Mouse (Mus musculus) urinary bladder, postnatal 25 days (tissue): ENCODE measurements around the gene Galr3.
"Not testable (repeated sequence)": the region's sequence is repeated elsewhere in the genome, so short reads cannot be mapped to it uniquely, and the experiment has no call there.

ENCODE experiments used
- DNase-seq: peaks from one replicate; pipeline ENCODE4 v3.0.0; 2022; ENCODE audit warnings: low spot score

Gene Galr3

DNA sequence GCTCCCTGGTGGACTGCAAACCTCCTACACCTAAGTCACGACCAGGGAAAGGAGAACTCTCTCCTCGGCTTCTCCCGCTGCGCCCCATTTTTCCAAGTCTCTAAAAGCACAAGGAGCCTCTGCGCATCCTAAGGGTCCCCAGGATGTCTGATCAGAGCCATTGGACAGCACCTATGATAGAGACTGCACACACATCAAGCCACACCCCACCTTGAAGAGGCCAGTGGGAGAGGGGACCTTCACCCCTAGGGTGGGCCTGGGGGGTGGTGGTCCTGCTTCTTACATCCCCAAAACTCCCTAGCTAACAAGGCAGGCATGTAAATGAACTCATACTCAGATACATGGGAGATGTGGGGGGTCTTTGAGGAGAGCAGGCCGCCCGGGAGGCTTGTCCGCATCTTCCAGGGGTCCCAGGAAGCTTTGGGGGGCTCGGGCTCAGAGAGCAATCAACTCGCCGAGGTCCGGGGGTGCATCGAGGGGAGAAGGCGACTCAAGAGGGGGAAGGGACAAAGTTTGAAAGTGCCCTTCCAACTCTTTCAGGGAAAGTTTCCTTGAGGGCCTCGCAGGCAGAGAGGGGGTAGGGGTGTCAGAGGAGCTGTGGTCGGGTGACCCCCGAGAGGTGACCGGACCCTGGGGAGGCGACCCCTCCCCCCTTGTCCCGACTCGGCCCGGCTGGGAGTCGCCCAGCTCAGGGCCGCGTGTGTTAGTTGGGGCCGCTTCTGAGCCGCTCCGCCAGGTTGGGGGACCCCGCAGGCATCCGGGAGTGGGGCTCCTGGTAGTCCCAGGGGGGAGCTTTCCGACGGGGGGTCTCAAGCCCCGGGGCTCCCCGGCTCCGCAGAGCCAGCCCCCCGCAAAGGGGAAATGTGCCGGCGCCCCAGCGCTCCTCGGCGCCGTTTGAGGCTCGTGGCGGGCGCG lies 14.1 kb upstream of the Galr3 start:
- no peak for DNase-seq

DNA sequence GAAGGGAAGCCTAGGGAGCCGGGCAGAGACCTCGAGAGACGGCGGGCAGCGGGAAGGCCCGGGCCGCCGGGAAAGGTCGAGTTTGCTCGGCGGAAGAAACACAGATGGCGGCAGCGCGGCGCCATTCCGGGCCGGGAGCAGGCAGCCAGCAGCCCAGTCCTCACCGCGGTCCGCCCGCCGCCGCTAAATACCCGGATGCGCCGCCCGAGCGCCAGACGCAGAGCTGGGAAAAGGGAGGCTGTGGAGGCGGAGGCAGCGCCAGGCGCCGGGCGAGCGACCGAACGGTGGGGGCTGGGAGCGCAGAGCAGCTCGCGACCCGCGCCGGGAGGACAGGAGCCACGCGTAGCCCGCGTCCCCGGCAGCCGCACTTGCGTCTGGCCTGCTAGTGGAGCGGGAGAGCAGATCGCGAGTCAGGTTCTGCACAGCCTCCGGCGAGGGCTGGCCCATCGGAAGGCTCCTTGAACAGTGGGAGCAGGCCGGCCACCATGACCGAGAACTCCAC lies 13.4 kb upstream of the Galr3 start, which contains the start of gene H1f0:
H1f0 (plus strand) TSS at position 214 of the 502 bp plus-strand sequence.
- peak; percentile 95 for DNase-seq

DNA sequence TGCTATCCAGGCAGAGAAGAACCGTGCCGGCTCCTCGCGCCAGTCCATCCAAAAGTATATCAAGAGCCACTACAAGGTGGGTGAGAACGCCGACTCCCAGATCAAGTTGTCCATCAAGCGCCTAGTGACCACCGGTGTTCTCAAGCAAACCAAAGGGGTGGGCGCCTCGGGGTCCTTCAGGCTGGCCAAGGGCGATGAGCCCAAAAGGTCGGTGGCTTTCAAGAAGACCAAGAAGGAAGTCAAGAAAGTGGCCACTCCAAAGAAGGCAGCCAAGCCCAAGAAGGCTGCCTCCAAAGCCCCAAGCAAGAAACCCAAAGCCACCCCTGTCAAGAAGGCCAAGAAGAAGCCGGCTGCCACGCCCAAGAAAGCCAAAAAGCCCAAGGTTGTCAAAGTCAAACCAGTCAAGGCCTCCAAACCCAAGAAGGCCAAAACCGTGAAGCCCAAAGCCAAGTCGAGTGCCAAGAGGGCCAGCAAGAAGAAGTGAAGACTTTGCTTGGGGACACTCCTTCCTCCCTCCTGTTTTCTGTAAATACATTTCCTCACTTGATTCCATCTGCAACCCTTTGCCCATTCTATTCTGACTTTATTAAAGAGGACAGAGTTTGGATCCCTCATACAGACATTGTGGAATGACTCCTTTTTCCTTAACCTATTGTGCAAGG lies 12.7 kb upstream of the Galr3 start:
- no peak for DNase-seq

DNA sequence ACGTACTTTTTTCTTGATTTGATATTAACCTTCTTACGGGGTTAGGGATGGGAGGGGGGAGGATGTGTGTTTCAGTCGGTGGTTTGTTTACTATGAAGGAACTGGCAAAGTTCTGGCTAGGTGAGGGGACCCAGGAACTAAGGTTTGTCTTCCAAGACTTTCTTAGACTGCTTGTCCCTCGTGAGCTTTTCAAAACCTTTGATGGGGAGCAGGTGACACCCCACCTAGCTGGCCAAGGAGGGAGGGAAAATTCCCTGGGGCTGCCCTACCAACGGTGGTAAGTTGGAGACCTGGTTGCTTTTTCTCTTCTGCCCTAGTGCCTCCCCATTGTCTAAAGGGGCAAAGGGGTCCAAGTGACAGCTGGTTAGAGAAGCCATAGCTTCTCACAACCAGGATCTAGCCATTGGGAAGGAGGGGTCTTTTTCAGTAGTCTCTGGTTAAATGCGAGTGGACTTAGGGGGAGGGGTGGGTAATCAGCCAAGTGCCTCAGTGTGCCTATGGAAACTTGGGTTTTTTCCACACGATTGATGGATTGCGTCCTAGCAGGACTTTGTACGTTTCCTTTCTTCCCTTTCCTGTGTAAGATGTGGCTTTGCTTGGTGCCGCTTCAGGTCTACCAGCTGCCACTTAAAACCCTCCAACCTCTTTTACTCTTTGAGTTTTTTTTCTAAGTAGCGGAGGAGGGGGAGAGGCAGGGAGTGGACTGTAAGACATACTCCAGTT lies 12.0 kb upstream of the Galr3 start:
- DNase-seq: no peak

DNA sequence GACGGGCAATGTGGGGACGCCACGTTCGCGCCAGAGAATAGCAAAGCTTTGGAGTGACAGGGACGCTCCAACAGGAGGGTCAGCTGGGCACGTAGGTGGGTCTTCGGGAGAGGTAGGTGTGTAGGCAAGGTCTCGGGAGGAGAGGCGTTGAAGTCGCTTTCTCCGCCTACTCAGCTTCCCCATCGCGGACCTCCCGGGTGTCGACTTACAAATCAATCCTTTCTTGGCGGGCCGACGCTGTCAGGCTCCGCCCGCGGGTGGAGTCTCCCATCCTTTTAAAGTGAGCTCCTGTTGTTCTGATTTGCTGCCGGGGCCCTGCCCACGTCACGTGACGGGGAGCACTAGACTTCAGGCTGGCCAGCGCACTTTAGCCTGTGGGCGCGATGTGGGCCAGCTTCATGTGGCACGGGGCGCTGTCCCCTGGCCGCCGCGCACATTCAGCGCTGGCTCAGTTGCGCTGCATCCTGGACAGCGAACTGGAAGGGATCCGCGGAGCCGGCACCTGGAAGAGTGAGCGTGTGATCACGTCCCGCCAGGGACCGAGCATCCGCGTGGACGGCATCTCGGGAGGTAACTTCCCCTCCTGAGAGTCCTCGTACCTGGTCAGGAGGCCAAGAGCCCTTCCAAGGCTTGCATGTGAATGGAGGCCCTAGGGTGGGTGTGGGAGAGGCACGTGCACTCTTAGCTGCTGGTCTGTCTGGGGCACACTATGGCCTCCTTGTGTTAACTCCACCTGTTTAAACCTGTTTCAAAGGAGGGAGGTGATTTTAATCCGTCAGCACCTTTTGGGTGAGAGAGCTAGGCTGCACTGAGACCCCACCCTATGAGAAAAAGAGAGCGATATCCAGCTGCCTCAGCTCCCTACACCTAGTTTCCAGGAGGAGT lies 10.9 kb upstream of the Galr3 start:
- peak; percentile 79 for DNase-seq

DNA sequence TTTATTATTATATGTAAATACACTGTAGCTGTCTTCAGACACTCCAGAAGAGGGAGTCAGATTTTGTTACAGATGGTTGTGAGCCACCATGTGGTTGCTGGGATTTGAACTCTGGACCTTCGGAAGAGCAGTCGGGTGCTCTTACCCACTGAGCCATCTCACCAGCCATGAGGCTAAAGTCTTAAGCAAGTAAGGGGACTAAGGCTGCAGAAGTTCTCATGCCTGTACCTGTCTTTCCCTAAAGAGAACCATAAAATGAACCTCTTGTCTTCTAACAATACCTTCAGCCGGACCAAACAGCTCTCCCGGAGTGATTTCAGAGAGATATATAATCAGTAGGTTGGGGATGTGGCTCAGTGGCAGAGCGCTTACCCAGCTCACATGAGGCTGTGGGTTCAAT lies 9.8 kb upstream of the Galr3 start:
- not testable (repeated sequence) for DNase-seq

DNA sequence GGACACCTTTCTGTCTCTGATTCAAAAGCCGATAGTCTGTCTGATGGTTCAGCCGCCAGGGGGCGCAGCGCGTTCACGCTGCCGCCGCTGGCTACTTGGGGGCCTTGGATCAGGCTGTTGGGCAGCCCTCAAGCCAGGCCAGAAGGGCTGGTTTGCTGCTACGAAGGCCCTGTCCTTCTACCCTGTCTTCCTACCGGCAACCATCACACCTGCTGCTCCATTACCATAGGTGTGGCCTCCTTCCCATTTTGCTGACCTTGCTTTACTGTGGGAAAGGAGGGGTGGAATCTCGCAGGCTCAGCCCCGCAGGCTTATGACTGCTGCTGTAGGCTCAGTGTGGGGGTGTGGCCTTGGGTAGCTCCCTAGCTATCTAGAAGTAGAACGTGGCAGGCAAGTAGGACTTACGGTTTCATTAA lies 3.8 kb upstream of the Galr3 start:
- DNase-seq: peak; percentile 80

DNA sequence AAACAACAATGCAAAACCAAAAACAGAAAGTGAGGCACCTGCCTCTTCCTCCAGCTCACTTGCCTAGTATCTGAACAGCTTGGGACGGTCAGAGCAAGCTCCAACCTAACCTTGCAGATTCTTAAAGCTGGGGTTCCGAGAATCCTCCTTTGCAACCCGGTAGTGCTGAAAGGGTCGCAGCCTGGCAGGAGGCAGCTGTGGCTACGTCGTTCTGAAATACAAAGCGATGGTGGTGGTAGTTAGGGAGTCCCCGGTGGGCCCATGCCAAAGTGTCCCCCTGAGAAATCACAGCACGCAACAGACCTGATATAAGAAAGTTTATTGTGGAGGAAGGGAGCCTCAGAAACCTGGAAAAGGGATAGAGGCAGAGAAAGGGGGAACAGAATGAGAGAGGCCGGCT lies 3.4 kb upstream of the Galr3 start:
- DNase-seq: no peak

DNA sequence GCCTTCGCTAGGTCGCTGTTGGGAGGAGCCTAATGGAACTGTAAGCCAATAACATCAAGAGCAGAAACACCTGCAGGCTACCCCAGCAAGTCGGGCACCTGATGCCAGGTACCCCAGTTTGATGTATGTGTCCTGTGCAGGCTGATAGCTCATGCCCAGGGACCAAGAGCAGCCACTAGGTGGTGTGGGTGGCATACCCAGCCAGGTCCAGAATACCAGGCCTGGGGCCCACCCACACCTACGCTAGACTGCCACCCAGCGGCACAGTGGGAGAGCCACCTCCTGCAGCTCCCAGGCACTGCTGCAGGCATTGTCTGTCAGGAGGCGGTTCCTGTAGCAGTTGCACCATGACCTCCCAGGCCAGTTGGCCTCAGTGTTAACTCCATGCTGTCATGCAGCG lies 2.8 kb upstream of the Galr3 start:
- peak; percentile 76 for DNase-seq

DNA sequence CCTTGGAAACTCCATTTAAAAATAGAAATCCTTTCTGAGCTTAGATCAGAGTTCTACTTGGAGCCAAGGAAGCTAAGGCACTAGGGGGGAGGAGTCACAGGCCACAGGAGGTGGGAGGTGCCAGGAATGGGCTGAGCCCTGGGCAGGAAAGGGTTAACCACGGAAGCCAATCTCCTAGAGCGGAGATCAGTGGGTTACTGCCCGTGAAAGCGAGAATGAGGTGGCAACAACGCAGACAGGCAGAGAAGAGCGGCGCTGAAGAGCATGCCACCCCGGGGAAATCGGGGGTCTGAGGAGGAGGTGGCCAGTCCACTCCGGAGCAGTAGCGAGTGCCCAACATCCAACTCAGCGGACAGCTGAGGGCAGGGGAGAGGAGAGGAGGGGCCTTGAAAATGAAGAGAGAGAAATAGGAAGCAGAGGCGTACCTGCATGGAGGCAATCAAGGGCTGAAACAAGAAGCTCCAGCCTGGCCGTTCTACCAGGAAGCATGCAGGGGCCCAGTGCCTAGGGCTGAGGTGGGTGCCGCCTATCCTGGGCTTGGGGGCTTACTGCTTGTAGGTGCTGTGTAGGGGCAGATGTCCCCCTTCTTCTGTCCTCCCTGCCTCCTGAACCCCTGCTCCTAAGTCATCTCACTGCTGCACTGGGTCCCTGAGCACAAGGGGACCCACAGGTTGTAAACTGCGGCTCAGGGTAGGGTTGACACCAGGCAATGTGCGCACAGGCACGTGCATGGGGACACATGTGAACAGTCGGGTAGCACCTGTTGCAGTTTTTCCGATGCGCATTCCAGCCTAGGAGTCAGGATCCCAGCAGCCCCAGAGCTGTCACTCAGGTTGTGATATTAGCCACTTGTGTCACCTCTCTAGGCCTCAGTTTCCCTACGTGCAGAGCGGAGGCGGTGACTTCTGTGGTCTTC lies 926 bp upstream of the Galr3 start:
- DNase-seq: no peak

DNA sequence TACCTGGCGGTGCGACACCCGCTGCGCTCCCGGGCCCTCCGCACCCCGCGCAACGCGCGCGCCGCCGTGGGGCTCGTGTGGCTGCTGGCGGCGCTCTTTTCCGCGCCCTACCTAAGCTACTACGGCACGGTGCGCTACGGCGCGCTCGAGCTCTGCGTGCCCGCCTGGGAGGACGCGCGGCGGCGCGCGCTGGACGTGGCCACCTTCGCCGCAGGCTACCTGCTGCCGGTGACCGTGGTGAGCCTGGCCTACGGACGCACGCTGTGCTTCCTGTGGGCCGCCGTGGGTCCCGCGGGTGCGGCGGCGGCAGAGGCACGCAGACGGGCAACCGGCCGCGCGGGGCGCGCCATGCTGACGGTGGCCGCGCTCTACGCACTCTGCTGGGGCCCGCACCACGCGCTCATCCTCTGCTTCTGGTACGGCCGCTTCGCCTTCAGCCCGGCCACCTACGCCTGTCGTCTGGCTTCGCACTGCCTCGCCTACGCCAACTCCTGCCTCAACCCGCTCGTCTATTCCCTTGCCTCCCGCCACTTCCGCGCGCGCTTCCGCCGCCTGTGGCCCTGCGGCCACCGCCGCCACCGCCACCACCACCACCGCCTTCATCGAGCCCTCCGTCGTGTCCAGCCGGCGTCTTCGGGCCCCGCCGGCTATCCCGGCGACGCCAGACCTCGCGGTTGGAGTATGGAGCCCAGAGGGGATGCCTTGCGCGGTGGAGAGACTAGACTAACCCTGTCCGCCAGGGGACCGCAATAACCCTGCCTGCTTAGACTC lies 1.2 kb downstream of the Galr3 start:
- no peak for DNase-seq

DNA sequence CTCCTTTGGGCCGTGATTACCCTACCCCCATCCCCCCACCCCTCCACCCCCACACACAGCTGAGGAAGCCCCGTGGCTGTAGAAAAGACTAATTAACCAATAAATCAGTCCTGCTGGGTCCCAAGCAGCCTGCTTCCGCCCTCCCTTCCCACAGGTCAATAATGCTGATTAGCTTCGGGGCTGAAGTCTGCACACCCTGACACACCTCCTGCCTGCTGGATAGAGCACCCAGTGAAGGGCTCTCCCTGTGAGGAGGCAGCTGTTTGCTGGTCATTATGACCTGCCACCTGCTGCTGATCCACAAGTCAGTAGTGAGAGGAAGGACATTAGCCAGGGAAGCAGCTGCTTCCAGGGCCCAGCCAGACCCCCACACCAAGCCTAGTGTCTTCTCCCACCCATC lies 3.2 kb downstream of the Galr3 start:
- no peak for DNase-seq

DNA sequence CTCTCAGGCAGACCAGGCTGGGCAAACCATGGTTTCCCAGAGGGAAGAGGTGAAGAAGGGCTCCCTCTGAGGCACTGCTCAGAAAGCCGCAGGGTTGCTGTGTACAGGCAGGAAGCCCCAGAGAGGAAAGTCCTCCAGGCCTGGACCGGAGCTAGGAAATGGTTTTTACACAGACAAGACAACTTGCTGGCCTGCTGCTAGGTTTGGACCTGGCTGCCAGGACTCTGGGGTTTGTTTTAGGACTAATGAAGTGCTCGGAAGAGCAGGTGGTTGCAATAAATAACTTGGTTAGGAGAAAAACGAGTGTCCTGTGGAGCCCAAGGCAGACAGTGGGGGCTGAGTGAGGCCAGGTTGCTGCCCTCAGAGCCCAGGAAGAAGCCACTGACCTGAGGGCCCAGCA lies 6.5 kb downstream of the Galr3 start:
- DNase-seq: no peak

DNA sequence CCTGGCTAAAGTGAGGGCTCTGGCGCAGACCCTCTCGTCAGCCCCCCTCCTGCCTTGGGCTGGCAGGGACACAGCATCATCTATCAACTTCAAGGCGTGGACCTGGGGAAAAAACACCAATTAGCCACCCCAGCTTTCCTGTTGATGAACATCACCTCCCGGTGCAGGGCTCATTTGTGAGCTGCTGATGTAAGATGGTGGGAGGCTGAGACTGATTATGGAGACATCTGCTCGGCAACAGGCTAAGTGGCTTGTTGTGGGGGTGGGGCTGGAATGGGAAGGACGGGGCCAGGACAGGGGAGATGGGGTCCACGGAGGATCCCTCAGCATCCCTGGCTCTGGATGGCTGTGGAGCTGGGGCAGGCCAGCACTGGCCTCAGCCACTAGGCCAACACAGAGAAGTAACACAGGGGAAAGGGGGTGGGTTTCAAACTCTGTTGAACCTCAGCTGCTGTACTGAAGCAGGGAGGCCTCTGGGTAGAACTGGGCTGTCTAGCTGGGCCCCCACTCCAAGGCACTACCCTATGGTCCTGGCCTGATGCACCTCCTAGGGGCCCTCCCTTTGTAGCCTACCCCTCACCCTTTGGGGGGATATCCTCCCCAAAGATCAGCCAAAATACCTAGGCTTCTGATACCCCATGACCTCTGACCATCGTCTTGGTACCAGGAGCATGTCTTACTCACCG lies 8.6 kb downstream of the Galr3 start:
- DNase-seq: no peak

DNA sequence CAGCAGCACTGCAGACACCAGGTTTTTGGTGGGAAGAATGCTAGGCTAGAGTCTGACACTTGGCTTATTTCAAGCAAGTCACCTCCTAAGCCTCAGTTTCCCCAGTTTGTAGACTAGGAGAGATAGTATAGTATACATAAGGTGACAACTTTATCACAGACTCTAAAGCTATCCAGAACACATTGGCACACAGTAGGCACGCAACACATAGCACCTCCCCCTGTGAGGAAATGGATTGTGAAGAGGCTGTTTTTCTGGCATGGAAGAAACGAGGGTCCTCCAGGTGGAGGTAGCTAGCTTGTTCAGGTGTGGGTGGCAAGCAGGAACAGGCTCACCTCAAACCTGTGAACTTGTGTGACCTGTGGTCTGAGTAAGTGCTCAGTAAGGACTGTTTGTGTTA lies 9.3 kb downstream of the Galr3 start:
- DNase-seq: no peak

DNA sequence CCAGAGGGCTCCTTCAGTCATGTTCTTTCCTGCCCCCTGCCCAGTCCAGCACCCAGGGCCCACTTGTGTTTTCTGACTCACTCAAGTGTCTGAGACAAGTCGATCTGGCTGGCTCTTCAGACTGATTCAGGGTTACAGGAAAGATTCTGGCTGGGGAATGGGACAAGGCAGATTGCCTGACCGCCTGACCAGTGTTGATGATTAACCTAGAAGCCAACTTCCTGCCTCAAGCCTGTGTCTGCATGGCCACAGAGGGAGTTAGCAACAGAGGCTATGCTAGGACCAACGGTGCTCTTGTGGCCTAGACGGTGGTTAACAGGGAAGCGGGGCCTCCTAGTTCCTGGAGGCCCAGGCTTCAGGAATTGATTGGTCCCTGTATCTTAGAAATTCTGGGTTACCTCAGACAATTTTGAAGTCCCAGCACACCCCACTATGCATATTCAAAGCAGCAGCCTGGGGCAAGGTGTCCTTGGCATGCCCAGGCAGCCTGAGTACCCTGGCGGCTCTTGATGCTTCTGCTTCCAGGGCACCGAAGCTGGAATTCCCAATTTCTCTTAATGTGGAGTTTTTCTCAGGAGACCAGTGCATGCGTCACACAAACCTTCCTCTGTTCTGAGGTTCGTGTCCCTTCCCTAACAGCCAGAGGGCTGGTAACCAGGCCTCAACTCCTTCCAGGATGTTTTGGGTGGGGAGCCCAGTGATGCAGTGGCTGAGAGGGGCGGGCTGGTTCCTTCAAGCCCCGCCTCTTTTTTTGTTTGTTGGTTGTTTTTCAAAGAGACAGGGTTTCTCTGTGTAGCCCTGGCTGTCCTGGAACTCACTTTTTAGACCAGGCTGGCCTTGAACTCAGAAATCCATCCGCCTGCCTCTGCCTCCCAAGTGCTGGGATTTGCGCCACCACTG lies 10.0 kb downstream of the Galr3 start:
- DNase-seq: no peak

DNA sequence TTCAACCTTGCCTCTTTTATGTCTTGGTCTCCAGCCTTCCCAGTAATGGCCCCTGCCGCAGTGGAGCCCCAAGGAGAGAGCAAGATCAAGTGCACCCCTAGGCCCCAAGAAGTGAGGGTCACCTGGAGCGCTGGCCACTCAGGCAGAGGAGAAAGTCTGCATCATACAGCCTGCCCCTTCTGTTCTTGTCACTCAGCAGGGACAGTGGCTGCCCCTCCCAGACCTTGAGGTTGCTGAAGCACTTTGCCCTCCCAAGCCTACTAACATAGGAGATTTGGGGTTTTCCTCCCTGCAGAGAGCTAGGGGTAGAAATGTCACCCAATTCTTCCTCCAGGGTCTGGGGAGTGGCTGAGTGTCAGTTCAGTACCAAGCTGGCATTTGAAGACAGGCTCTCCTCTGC lies 10.7 kb downstream of the Galr3 start:
- no peak for DNase-seq

DNA sequence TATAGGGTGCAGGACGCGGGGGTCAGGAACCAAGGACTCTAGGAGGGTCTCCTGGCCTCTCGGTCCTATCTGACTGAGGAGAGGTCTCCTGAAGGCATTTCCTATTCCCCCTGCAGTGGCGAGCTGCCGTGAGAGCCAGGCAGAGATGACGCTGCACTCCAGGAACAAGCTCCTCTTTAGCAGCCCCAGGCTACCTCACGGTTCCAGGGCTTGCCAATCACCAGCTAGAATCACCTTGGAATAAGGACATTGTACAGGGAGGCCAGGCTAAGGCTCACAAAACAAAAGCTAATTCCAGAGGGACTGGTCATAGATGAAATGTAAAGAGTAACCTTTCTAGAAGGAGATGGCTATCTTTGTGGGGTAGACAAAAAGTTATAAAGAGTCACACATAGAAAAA lies 14.9 kb downstream of the Galr3 start:
- no peak for DNase-seq
